Mouse (Mus musculus) liver, embryonic 14.5 days (tissue): ENCODE measurements at regions not wholly inside any gene's neighbourhood (a gene's known extent, or its start where the extent isn't known, plus 50 kb on each side); places are given as distances from the start of the nearest gene placed in this dataset.
A peak's percentile ranks its signal among the peaks of the same experiment; 100 is the strongest.

Experiments
- ATAC-seq: fragments of 200-750 bp; cut with Nextera tagmentation; 2 replicates; pipeline ENCODE4 v1.8.0; 2017; ENCODE audit warnings: moderate number of reproducible peaks, mild to moderate bottlenecking, moderate library complexity; ENCODE audit not compliant: insufficient read depth
- DNase-seq, 3 experiments: peaks; one replicate each; pipeline ENCODE4 v3.0.0-alpha.2; 2012 to 2013; ENCODE audit warnings: low read depth in 3 of 3, low spot score in 3 of 3
- H3K27ac ChIP-seq: fragments of 300-500 bp; sonication (generic); 2 replicates; pipeline ENCODE4 v1.5.1; 2014; ENCODE audit warnings: moderate library complexity, mild to moderate bottlenecking, control low read depth, inconsistent platforms
- H3K27me3 ChIP-seq: fragments of 300-500 bp; sonication (generic); 2 replicates; pipeline ENCODE4 v1.6.1; 2014; ENCODE audit warnings: mild to moderate bottlenecking, low read length, moderate library complexity; ENCODE audit not compliant: control insufficient read depth, insufficient read depth
- H3K36me3 ChIP-seq: fragments of 300-500 bp; sonication (generic); replicated peaks from 2 replicates; pipeline ENCODE4 v1.6.1; 2014; ENCODE audit warnings: low read depth; ENCODE audit not compliant: control insufficient read depth, insufficient read depth
- H3K4me1 ChIP-seq, 2 experiments: fragments of 200-500 bp in 1 of 2; fragments of 300-500 bp in 1 of 2; sonication (generic) in 1 of 2; replicated peaks; 2 replicates each; pipeline ENCODE4 v1.6.1; 2012 to 2014; ENCODE audit warnings: antibody characterized with exemption in 1 of 2, inconsistent platforms in 1 of 2, low read length in 1 of 2; ENCODE audit not compliant: control insufficient read depth in 2 of 2, insufficient read depth in 2 of 2
- H3K4me2 ChIP-seq: fragments of 300-500 bp; sonication (generic); 2 replicates; pipeline ENCODE4 v1.6.1; 2014; ENCODE audit warnings: low read depth, mild to moderate bottlenecking, control low read depth, moderate library complexity
- H3K4me3 ChIP-seq, 2 experiments: fragments of 200-500 bp in 1 of 2; fragments of 300-500 bp in 1 of 2; sonication (generic) in 1 of 2; 2 replicates each; pipeline ENCODE4 v1.5.1; 2012 to 2014; ENCODE audit warnings: low read depth in 2 of 2, low read length in 2 of 2, mild to moderate bottlenecking in 2 of 2, control low read depth in 1 of 2, inconsistent platforms in 1 of 2, moderate library complexity in 1 of 2; ENCODE audit not compliant: insufficient read depth in 1 of 2
- H3K9ac ChIP-seq: fragments of 300-500 bp; sonication (generic); replicated peaks from 2 replicates; pipeline ENCODE4 v1.6.1; 2014; ENCODE audit warnings: mild to moderate bottlenecking, control low read depth, moderate library complexity
- H3K9me3 ChIP-seq: fragments of 300-500 bp; sonication (generic); 2 replicates; pipeline ENCODE4 v1.6.1; 2016; ENCODE audit warnings: low read length, mixed read lengths; ENCODE audit not compliant: control insufficient read depth
- CTCF ChIP-seq: IDR thresholded peaks from 2 replicates; pipeline ENCODE4 v1.5.1; 2016; ENCODE audit warnings: antibody characterized with exemption, low read depth, control low read depth
- EP300 ChIP-seq: IDR thresholded peaks from 2 replicates; pipeline ENCODE4 v1.6.1; 2016; ENCODE audit warnings: antibody characterized with exemption, low read depth
- WGBS: fragments of 180-500 bp; shearing (Covaris S2); extraction: QIAGEN DNeasy Blood & Tissue Kit; methylation state at CpG from one replicate; pipeline ENCODE4 v1.1.7; 2014; ENCODE audit not compliant: insufficient replicate concordance; 5-methylcytosine and 5-hydroxymethylcytosine counted together

DNA sequence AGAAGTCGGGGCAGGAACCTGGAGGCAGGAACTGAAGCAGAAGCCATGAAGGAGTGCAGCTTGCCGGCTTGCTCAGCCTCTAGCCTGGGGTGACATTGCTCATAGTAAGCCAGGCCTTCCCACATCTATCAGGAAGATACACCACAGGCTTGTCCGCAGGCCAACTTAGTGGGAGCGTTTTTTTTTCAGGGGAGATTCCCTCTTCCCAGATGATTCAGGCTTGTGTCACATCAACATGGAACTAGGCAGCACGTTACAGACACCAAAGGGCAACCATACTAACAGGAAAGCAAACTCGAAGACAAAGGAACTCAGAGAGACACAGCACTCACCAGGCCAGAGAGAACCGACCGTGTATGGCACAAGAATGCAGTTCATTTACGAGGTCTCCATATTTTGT lies 98.1 kb upstream of the Tle3 start:
- Histone ChIP-seq H3K4me2 (no peak overlapping the region), H3K27me3 (peaks cover 2% of the 10 kb centered on the region), H3K4me3 (no peak overlapping the region), H3K27ac (no peak overlapping the region), H3K36me3 (no peaks in the 10 kb centered on the region), H3K4me1 (peaks cover 0 to 11% of the 10 kb centered on the region in 2 experiments; a peak in 2 of 4 replicates), H3K9me3 (no peaks in the 10 kb centered on the region), H3K9ac (no peak overlapping the region)
- 52% methylated on average over 9 of the region's 9 CpGs for WGBS
- ATAC-seq, result no peak
- TF ChIP-seq CTCF, result no peak
- TF ChIP-seq EP300, result no peak
- DNase-seq, result no peak

DNA sequence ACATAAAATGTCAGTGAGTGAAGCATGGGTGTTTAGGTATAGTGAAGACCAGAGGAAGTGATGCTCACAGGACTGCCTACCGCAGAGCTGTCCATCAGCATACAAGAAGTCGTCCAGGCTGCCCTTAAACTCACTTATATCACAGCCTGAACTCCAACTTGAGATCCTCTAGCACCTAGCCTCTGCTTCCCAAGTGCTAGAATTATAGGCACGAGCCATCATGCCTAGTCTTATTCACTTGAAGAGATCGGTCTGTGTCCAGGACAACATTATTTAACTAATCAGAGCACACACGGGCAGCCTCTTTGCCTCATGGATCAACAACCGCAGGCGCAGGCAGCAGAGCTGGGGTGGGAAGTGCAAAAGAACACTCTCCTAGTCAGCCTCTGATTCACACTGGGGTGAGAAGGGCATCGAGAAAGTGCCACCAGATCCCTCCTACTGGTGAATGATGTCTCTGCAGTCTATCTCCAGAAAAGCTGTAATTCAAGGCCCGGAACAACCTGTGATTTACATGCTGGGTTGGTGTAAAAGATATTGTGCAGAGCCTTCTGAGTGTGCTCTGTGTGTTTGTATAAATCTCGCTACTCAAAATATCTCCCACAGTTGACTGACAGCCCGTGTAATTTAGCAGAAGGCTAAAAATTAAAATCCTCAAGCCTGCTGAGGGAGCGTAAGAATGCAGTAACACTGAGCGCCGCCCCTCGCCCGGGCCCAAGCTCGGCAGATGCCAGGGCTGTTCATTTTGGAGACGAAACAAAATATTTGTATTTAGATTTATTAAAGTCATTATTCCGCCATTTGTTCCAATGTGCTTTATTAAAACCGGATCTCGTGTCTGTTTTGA lies 94.6 kb upstream of the Tle3 start:
- no peaks in the 10 kb centered on the region for H3K36me3 ChIP-seq
- H3K4me1 ChIP-seq, result peaks cover 0 to 11% of the 10 kb centered on the region in 2 experiments; a peak in 2 of 4 replicates
- peak overlapping the region; percentile 38 for H3K4me2 ChIP-seq
- no peak overlapping the region for H3K4me3 ChIP-seq
- WGBS, result 10% methylated on average over 21 of the region's 21 CpGs
- TF ChIP-seq CTCF (peak; percentile 61), EP300 (no peak)
- DNase-seq, result peak in 1 of 3 experiments; percentile 14
- H3K27ac ChIP-seq, result no peak overlapping the region
- H3K27me3 ChIP-seq, result peaks cover 17% of the 10 kb centered on the region
- no peak overlapping the region for H3K9ac ChIP-seq
- no peaks in the 10 kb centered on the region for H3K9me3 ChIP-seq
- ATAC-seq, result no peak

DNA sequence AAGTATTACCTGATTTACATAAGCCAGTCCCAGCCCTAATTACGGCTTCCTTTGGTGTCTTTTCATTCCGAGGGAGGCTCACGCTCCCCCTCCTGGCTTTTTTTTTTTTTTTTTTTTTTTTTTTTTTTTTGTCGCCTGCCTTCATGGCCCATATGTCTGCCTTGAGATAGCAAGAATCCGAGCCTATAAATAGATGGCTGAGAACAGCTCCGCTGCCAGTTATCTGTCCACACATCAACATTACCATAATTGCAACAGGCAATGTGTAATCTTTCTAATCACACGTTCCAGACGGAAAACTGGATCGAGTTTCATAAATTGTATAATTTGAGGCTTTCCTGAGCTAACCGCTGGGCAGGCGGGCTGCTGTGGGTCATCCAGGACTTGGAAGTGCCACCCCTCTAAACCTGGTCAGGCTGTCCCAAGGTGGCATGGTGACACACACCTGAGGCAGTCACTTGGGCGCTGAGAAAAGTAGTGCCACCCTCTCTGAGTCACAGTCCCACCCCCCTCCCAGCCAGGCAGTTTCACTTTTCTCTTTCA lies 93.9 kb upstream of the Tle3 start:
- peak overlapping the region; percentile 38 for H3K4me2 ChIP-seq
- peaks cover 17% of the 10 kb centered on the region for H3K27me3 ChIP-seq
- H3K4me1 ChIP-seq, result peaks cover 0 to 11% of the 10 kb centered on the region in 2 experiments; a peak in 2 of 4 replicates
- TF ChIP-seq EP300 (peak; percentile 49), CTCF (no peak)
- H3K9ac ChIP-seq, result no peak overlapping the region
- H3K9me3 ChIP-seq, result no peaks in the 10 kb centered on the region
- DNase-seq (no peak), ATAC-seq (peak; percentile 43; the same call in 1 of the 2 replicates)
- no peak overlapping the region for H3K4me3 ChIP-seq
- no peaks in the 10 kb centered on the region for H3K36me3 ChIP-seq
- 5% methylated on average over 12 of the region's 12 CpGs for WGBS
- no peak overlapping the region for H3K27ac ChIP-seq

DNA sequence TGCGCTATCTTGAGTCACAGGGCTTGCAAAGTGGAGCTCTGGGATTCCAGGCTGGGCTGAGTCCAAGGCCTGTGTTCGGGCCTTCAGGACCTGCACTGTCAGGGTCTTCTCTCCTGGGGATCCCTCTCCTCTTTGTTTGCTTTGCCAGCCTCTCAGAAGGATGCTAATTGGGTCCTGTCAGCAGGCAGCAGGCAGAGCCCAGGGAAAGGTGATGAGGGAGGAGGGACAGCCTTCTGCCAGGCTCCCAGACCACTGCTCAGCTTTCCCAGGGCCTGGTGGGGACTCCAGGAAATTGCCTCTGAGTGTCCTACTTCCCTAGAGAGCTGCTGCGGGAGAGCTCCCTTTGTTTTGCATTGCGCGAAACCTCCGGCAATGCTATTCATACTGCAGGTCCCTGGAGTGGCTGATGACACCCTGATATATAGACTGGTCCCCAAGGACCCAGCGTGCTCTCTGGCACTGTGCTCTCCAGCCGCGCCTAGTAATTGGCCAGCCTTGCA lies 93.1 kb upstream of the Tle3 start:
- no peak for TF ChIP-seq EP300
- no peak for TF ChIP-seq CTCF
- ATAC-seq, result no peak
- Histone ChIP-seq H3K4me2 (no peak overlapping the region), H3K4me3 (no peak overlapping the region), H3K9me3 (no peaks in the 10 kb centered on the region), H3K36me3 (no peaks in the 10 kb centered on the region), H3K4me1 (peaks cover 0 to 11% of the 10 kb centered on the region in 2 experiments; a peak in 2 of 4 replicates), H3K27me3 (peaks cover 17% of the 10 kb centered on the region), H3K9ac (no peak overlapping the region), H3K27ac (no peak overlapping the region)
- WGBS, result 34% methylated on average over 9 of the region's 9 CpGs
- DNase-seq, result no peak

DNA sequence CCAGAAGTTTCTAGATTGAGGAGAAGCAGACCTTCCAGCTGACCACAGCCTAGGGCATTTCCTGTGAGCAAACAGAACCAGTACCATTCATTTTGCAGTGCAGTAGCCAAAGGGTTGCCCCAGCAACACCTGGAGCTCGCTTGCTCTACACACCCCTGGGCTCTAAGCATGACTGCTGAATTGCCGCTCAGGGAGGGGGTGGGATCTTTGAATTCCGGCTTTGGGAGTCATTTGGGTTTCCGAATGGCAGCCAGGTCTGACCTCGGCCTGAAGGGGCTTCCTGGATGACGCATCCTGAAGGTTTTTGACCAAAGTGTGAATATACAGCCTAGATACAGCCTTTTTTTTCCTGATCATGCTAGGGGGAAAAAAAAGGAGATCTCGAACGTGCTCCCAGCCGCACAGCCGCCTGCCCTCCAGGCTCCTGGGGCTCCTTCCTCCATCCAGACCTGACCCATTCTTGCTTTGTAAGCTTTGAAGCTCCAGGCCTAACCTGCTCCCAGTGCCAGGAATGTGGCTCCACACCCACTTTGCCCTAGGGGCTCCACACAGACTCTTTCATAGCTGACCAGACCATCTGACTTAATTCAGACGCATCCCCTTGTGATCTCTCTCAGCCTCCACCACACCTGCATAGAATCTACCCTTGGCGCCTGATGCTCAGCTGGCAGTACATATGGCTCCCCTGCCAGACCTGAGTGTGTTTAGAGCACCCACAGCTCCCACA lies 91.1 kb upstream of the Tle3 start:
- DNase-seq (no peak), ATAC-seq (no peak)
- WGBS, result 47% methylated on average over 12 of the region's 12 CpGs
- Histone ChIP-seq H3K4me2 (no peak overlapping the region), H3K4me1 (peaks cover 0 to 11% of the 10 kb centered on the region in 2 experiments; a peak in 2 of 4 replicates), H3K27ac (no peak overlapping the region), H3K27me3 (peaks cover 17% of the 10 kb centered on the region), H3K36me3 (no peaks in the 10 kb centered on the region), H3K4me3 (no peak overlapping the region), H3K9me3 (no peaks in the 10 kb centered on the region), H3K9ac (no peak overlapping the region)
- no peak for TF ChIP-seq EP300
- TF ChIP-seq CTCF, result no peak
